Mouse (Mus musculus) embryo, embryonic 11.5 days (tissue): ENCODE data around the gene Aplp1.

ENCODE experiments used
- DNase-seq: peaks from one replicate; pipeline ENCODE4 v3.0.0-alpha.2; 2012; ENCODE audit warnings: low read depth, low spot score

The Aplp1 gene

GRCm38 (mm10) chr7:30450241-30450640 is 4.9 kb upstream of the Aplp1 start:
- no peak for DNase-seq

- DNase-seq: no peak
These were observed 973 bp downstream of the Aplp1 start for GRCm38 (mm10) chr7:30444154-30444970.

- no peak for DNase-seq
These were observed 1.6 kb downstream of the Aplp1 start for GRCm38 (mm10) chr7:30443696-30444095.

- no peak for DNase-seq
These were observed 4.6 kb downstream of the Aplp1 start for GRCm38 (mm10) chr7:30440697-30441096.

- DNase-seq: no peak
These were observed 5.6 kb downstream of the Aplp1 start for GRCm38 (mm10) chr7:30439734-30440133.

- no peak for DNase-seq
These were observed 8.5 kb downstream of the Aplp1 start for GRCm38 (mm10) chr7:30436879-30437278.

GRCm38 (mm10) chr7:30435156-30435555 is 10.2 kb downstream of the Aplp1 start:
- no peak for DNase-seq

GRCm38 (mm10) chr7:30434701-30435100 is 10.6 kb downstream of the Aplp1 start:
- no peak for DNase-seq

- no peak for DNase-seq
These were observed 11.1 kb downstream of the Aplp1 start for GRCm38 (mm10) chr7:30434238-30434637.

GRCm38 (mm10) chr7:30431793-30432192 is 13.5 kb downstream of the Aplp1 start:
- no peak for DNase-seq

- DNase-seq: no peak
These were observed 15.1 kb downstream of the Aplp1 start for GRCm38 (mm10) chr7:30430191-30430590.

- DNase-seq: no peak
These were observed 16.0 kb downstream of the Aplp1 start for GRCm38 (mm10) chr7:30429327-30429726.

GRCm38 (mm10) chr7:30423071-30423641 is 22.2 kb downstream of the Aplp1 start:
- DNase-seq: no peak

- no peak for DNase-seq
These were observed 22.8 kb downstream of the Aplp1 start for GRCm38 (mm10) chr7:30422560-30422959.

GRCm38 (mm10) chr7:30421890-30422435 is 23.4 kb downstream of the Aplp1 start:
- peak; percentile 80 for DNase-seq

- DNase-seq: no peak
These were observed 24.0 kb downstream of the Aplp1 start, which contains the start of gene Nfkbid for GRCm38 (mm10) chr7:30421175-30421889. Gene Nfkbid (plus strand): TSS chr7:30421732.

- DNase-seq: no peak
These were observed 24.7 kb downstream of the Aplp1 start for GRCm38 (mm10) chr7:30420673-30421072.

- DNase-seq: no peak
These were observed 25.5 kb downstream of the Aplp1 start, which contains the start of gene Hcst for GRCm38 (mm10) chr7:30419561-30420499. Gene Hcst (minus strand): TSS chr7:30419854.

- no peak for DNase-seq
These were observed 27.5 kb downstream of the Aplp1 start for GRCm38 (mm10) chr7:30417856-30418255.

GRCm38 (mm10) chr7:30413596-30413995 is 31.7 kb downstream of the Aplp1 start, which contains the start of gene Tyrobp:
Gene Tyrobp (plus strand): TSS chr7:30413760.
- no peak for DNase-seq

- no peak for DNase-seq
These were observed 32.6 kb downstream of the Aplp1 start for GRCm38 (mm10) chr7:30412735-30413147.
